Mouse (Mus musculus) small intestine, adult 2 months (tissue): Measurements from ENCODE around the gene Lrsam1.

Source experiments
- CTCF ChIP-seq: fragments of 200-500 bp; IDR thresholded peaks from 2 replicates; pipeline ENCODE4 v1.5.1; 2012; ENCODE audit warnings: low read depth, mild to moderate bottlenecking, control low read depth, inconsistent platforms, low read length, moderate library complexity, mixed read lengths; ENCODE audit not compliant: insufficient replicate concordance, insufficient read length; ENCODE audit errors: extremely low read depth
- POLR2A ChIP-seq: fragments of 200-500 bp; IDR thresholded peaks from 2 replicates; pipeline ENCODE4 v1.6.1; 2012; ENCODE audit warnings: low read depth, mild to moderate bottlenecking, control low read depth, inconsistent platforms, low read length, moderate library complexity

GRCm38 (mm10) chr2:33005041-33005440 lies 43.6 kb upstream of the Lrsam1 start:
- TF ChIP-seq POLR2A (no peak), CTCF (no peak)
